Mouse (Mus musculus) heart, postnatal 10 days (tissue): ENCODE measurements around the gene Olfr165. TPM values are rescaled to one million over a fixed set of nuclear protein-coding genes. Genes with fewer than 3 reads are reported as not detected.
"Not testable (repeated sequence)": the region's sequence is repeated elsewhere in the genome, so short reads cannot be mapped to it uniquely, and the experiment has no call there.

Experiments
- DNase-seq, 2 experiments: peaks; one replicate each; pipeline ENCODE4 v3.0.0; 2021
- intact Hi-C: fragments of 180-260 bp; cut with DNase I; formaldehyde crosslinking; loops from one replicate; pipeline ENCODE4 v1.15.1; 2025
- total RNA-seq, 2 experiments: library from RNA; stranded (reverse); gene quantifications; 2 replicates each; pipeline ENCODE4 v1.2.3; 2021

Olfr165 gene
- total RNA-seq = not detected

- DNase-seq = no peak
- intact Hi-C loops = no loop called here
Measured at GRCm38 (mm10) chr16:19423034-19423433, at the start of gene Olfr165. Gene Olfr165, minus strand, starts transcription at chr16:19423134.

- intact Hi-C loops = no loop called here
- DNase-seq = no peak
Measured at GRCm38 (mm10) chr16:19464365-19464764, 41.4 kb upstream of the Olfr165 start.

GRCm38 (mm10) chr16:19458741-19459140, 35.8 kb upstream of the Olfr165 start:
- intact Hi-C loops, DNase-seq: not testable (repeated sequence)

GRCm38 (mm10) chr16:19387984-19388383, 35.0 kb downstream of the Olfr165 start:
- intact Hi-C loops = no loop called here

More at GRCm38 (mm10) chr16:19387984-19388383, 35.0 kb downstream of the Olfr165 start:
- no peak for DNase-seq

Other genes starting within 250 kb of the Olfr165 start
- not detected for gene Olfr164, start 109.1 kb downstream of the Olfr165 start, total RNA-seq
- gene Olfr166, start 60.6 kb upstream of the Olfr165 start, total RNA-seq = not detected
- gene Olfr167, start 99.1 kb upstream of the Olfr165 start, total RNA-seq = not detected
- not detected for gene Olfr168, start 112.4 kb upstream of the Olfr165 start, total RNA-seq
- gene Olfr169, start 148.7 kb upstream of the Olfr165 start, total RNA-seq = not detected
- not detected for gene Olfr170, start 188.7 kb upstream of the Olfr165 start, total RNA-seq
- gene Olfr171, start 206.8 kb upstream of the Olfr165 start, total RNA-seq = not detected